Mouse (Mus musculus): ENCODE results near the gene Coro1b.

GRCm38 (mm10) chr19:4145936-4146335 lies 2.5 kb upstream of the Coro1b start:
- TF ChIP-seq CHD2 (IDR thresholded peaks at IDR 0.05; ENCODE audit: low read depth, low read length) (no peak), MAFK (IDR thresholded peaks at IDR 0.05; ENCODE audit: insufficient read depth, low read depth, low read length) (no peak)
